Mouse (Mus musculus): ENCODE results near the gene Fdxr. TPM values are rescaled to one million over a fixed set of nuclear protein-coding genes. Genes with fewer than 3 reads are reported as not detected.
A peak's percentile ranks its signal among the peaks of the same experiment; 100 is the strongest.

Fdxr gene
- polyA plus RNA-seq, 1 experiment from 2014 or later, result 16.0 TPM

GRCm38 (mm10) chr11:115300745-115301144 lies 23.9 kb upstream of the Fdxr start:
- peaks cover 49% of the 10 kb centered on the region for H3K27me3 ChIP-seq
- peaks cover 3% of the 10 kb centered on the region; the same call in 1 of the 2 replicates for H3K4me1 ChIP-seq

GRCm38 (mm10) chr11:115298160-115298559 lies 21.3 kb upstream of the Fdxr start:
- no peak overlapping the region for H3K4me3 ChIP-seq
- no peak overlapping the region for H3K27ac ChIP-seq
- H3K36me3 ChIP-seq, result no peaks in the 10 kb centered on the region
- WGBS, result 61% methylated on average over 8 of the region's 8 CpGs
- H3K4me1 ChIP-seq, result peaks cover 3% of the 10 kb centered on the region; the same call in 1 of the 2 replicates
- H3K9ac ChIP-seq, result no peak overlapping the region
- H3K4me2 ChIP-seq (replicated peaks), result no peak overlapping the region
- no peaks in the 10 kb centered on the region for H3K9me3 ChIP-seq
- no peak for ATAC-seq (ENCODE audit: low FRiP score, low read depth)
- peaks cover 57% of the 10 kb centered on the region for H3K27me3 ChIP-seq

More at GRCm38 (mm10) chr11:115300745-115301144, 23.9 kb upstream of the Fdxr start:
- Histone ChIP-seq H3K9me3 (no peaks in the 10 kb centered on the region), H3K9ac (no peak overlapping the region), H3K36me3 (no peaks in the 10 kb centered on the region), H3K4me3 (no peak overlapping the region), H3K4me2 (replicated peaks) (no peak overlapping the region), H3K27ac (no peak overlapping the region)
- ATAC-seq (ENCODE audit: low FRiP score, low read depth), result no peak
- 80% methylated on average over 4 of the region's 4 CpGs for WGBS

- H3K9ac ChIP-seq, result peak within 1 kb of the TSS; percentile 63
- no peak within 1 kb of the TSS for H3K27ac ChIP-seq
- peak; percentile 44; the same call in 1 of the 2 replicates for ATAC-seq (ENCODE audit: low FRiP score, low read depth)
- H3K36me3 ChIP-seq, result no peaks in the 10 kb centered on the region
- H3K27me3 ChIP-seq, result peaks cover 56% of the 10 kb centered on the region
- peaks cover 3% of the 10 kb centered on the region; the same call in 1 of the 2 replicates for H3K4me1 ChIP-seq
- no peaks in the 10 kb centered on the region for H3K9me3 ChIP-seq
- under 1% methylated on average over 44 of the region's 44 CpGs for WGBS
- peak within 1 kb of the TSS; percentile 51 for H3K4me3 ChIP-seq
- H3K4me2 ChIP-seq (replicated peaks), result peak within 1 kb of the TSS; percentile 86
Observed at GRCm38 (mm10) chr11:115297214-115297826, 20.5 kb upstream of the Fdxr start, which contains the start of gene Fads6. Gene Fads6 (minus strand): TSS chr11:115297663.

- peak overlapping the region; percentile 86 for H3K4me2 ChIP-seq (replicated peaks)
- H3K4me3 ChIP-seq, result peak overlapping the region; percentile 51
- 60% methylated on average over 21 of the region's 21 CpGs for WGBS
- H3K27ac ChIP-seq, result no peak overlapping the region
- ATAC-seq (ENCODE audit: low FRiP score, low read depth), result no peak
- peaks cover 3% of the 10 kb centered on the region; the same call in 1 of the 2 replicates for H3K4me1 ChIP-seq
- peaks cover 56% of the 10 kb centered on the region for H3K27me3 ChIP-seq
- H3K9ac ChIP-seq, result peak overlapping the region; percentile 63; the same call in 1 of the 2 replicates
- H3K36me3 ChIP-seq, result no peaks in the 10 kb centered on the region
- no peaks in the 10 kb centered on the region for H3K9me3 ChIP-seq
Observed at GRCm38 (mm10) chr11:115296471-115297210, 19.8 kb upstream of the Fdxr start.

- H3K4me3 ChIP-seq, result no peak overlapping the region
- H3K4me1 ChIP-seq, result peaks cover 3% of the 10 kb centered on the region; the same call in 1 of the 2 replicates
- ATAC-seq (ENCODE audit: low FRiP score, low read depth), result no peak
- H3K4me2 ChIP-seq (replicated peaks), result no peak overlapping the region
- H3K9me3 ChIP-seq, result no peaks in the 10 kb centered on the region
- H3K27ac ChIP-seq, result no peak overlapping the region
- H3K9ac ChIP-seq, result no peak overlapping the region
- H3K27me3 ChIP-seq, result peaks cover 56% of the 10 kb centered on the region
- WGBS, result 88% methylated on average over 11 of the region's 11 CpGs
- no peaks in the 10 kb centered on the region for H3K36me3 ChIP-seq
Observed at GRCm38 (mm10) chr11:115295939-115296338, 19.1 kb upstream of the Fdxr start.

GRCm38 (mm10) chr11:115292631-115293375 lies 16.0 kb upstream of the Fdxr start:
- H3K4me1 ChIP-seq, result peaks cover 3% of the 10 kb centered on the region; the same call in 1 of the 2 replicates
- WGBS, result 65% methylated on average over 14 of the region's 14 CpGs
- H3K27me3 ChIP-seq, result peaks cover 34% of the 10 kb centered on the region
- no peak overlapping the region for H3K4me3 ChIP-seq
- H3K36me3 ChIP-seq, result no peaks in the 10 kb centered on the region
- no peaks in the 10 kb centered on the region for H3K9me3 ChIP-seq
- no peak overlapping the region for H3K27ac ChIP-seq
- ATAC-seq (ENCODE audit: low FRiP score, low read depth), result no peak
- no peak overlapping the region for H3K4me2 ChIP-seq (replicated peaks)
- H3K9ac ChIP-seq, result no peak overlapping the region

- Histone ChIP-seq H3K27me3 (peaks cover 21% of the 10 kb centered on the region), H3K4me1 (no peaks in the 10 kb centered on the region), H3K4me3 (no peak overlapping the region), H3K27ac (no peak overlapping the region), H3K36me3 (no peaks in the 10 kb centered on the region), H3K4me2 (replicated peaks) (no peak overlapping the region), H3K9me3 (no peaks in the 10 kb centered on the region), H3K9ac (no peak overlapping the region)
- ATAC-seq (ENCODE audit: low FRiP score, low read depth), result no peak
- WGBS, result 77% methylated on average over 10 of the region's 10 CpGs
Observed at GRCm38 (mm10) chr11:115291503-115291902, 14.7 kb upstream of the Fdxr start.

GRCm38 (mm10) chr11:115290919-115291318 lies 14.1 kb upstream of the Fdxr start:
- H3K27ac ChIP-seq, result no peak overlapping the region
- H3K27me3 ChIP-seq, result peaks cover 15% of the 10 kb centered on the region
- H3K9ac ChIP-seq, result no peak overlapping the region
- no peaks in the 10 kb centered on the region for H3K36me3 ChIP-seq
- H3K4me2 ChIP-seq (replicated peaks), result no peak overlapping the region
- H3K9me3 ChIP-seq, result no peaks in the 10 kb centered on the region
- 86% methylated on average over 6 of the region's 6 CpGs for WGBS
- H3K4me1 ChIP-seq, result no peaks in the 10 kb centered on the region
- no peak for ATAC-seq (ENCODE audit: low FRiP score, low read depth)
- H3K4me3 ChIP-seq, result no peak overlapping the region

GRCm38 (mm10) chr11:115290314-115290713 lies 13.5 kb upstream of the Fdxr start:
- H3K9me3 ChIP-seq, result no peaks in the 10 kb centered on the region
- H3K4me1 ChIP-seq, result no peaks in the 10 kb centered on the region
- no peak overlapping the region for H3K27ac ChIP-seq
- no peak overlapping the region for H3K9ac ChIP-seq
- ATAC-seq (ENCODE audit: low FRiP score, low read depth), result no peak
- H3K4me2 ChIP-seq (replicated peaks), result no peak overlapping the region
- no peaks in the 10 kb centered on the region for H3K36me3 ChIP-seq
- H3K4me3 ChIP-seq, result no peak overlapping the region
- 78% methylated on average over 1 of the region's 1 CpGs for WGBS
- peaks cover 9% of the 10 kb centered on the region for H3K27me3 ChIP-seq

GRCm38 (mm10) chr11:115289885-115290284 lies 13.0 kb upstream of the Fdxr start:
- H3K36me3 ChIP-seq, result no peaks in the 10 kb centered on the region
- ATAC-seq (ENCODE audit: low FRiP score, low read depth), result no peak
- no peak overlapping the region for H3K27ac ChIP-seq
- H3K9me3 ChIP-seq, result no peaks in the 10 kb centered on the region
- no peak overlapping the region for H3K9ac ChIP-seq
- peaks cover 6% of the 10 kb centered on the region; the same call in 1 of the 2 replicates for H3K27me3 ChIP-seq
- 77% methylated on average over 8 of the region's 8 CpGs for WGBS
- no peak overlapping the region for H3K4me2 ChIP-seq (replicated peaks)
- no peaks in the 10 kb centered on the region for H3K4me1 ChIP-seq
- H3K4me3 ChIP-seq, result no peak overlapping the region

- 82% methylated on average over 2 of the region's 2 CpGs for WGBS
- no peaks in the 10 kb centered on the region; the same call in 1 of the 2 replicates for H3K27me3 ChIP-seq
- H3K9me3 ChIP-seq, result no peaks in the 10 kb centered on the region
- H3K36me3 ChIP-seq, result no peaks in the 10 kb centered on the region
- H3K4me1 ChIP-seq, result no peaks in the 10 kb centered on the region
- no peak overlapping the region for H3K27ac ChIP-seq
- no peak overlapping the region for H3K4me3 ChIP-seq
- H3K4me2 ChIP-seq (replicated peaks), result no peak overlapping the region
- no peak overlapping the region for H3K9ac ChIP-seq
- ATAC-seq (ENCODE audit: low FRiP score, low read depth), result no peak
Observed at GRCm38 (mm10) chr11:115288305-115288704, 11.5 kb upstream of the Fdxr start.

GRCm38 (mm10) chr11:115287386-115287785 lies 10.5 kb upstream of the Fdxr start:
- no peaks in the 10 kb centered on the region for H3K9me3 ChIP-seq
- H3K27ac ChIP-seq, result no peak overlapping the region
- H3K9ac ChIP-seq, result no peak overlapping the region
- H3K27me3 ChIP-seq, result no peaks in the 10 kb centered on the region; the same call in 1 of the 2 replicates
- H3K4me2 ChIP-seq (replicated peaks), result no peak overlapping the region
- no peaks in the 10 kb centered on the region for H3K4me1 ChIP-seq
- no peak overlapping the region for H3K4me3 ChIP-seq
- H3K36me3 ChIP-seq, result no peaks in the 10 kb centered on the region
- ATAC-seq (ENCODE audit: low FRiP score, low read depth), result no peak
- WGBS, result 81% methylated on average over 5 of the region's 5 CpGs

Data from limb, embryonic 13.5 days (tissue).